Mouse (Mus musculus) brown adipose tissue, adult 24 weeks (tissue): ENCODE results near the gene Dcaf10. TPM values are rescaled to one million over a fixed set of nuclear protein-coding genes. Genes with fewer than 3 reads are reported as not detected.

Source experiments
- H3K27ac ChIP-seq: fragments of 200-500 bp; replicated peaks from 2 replicates; pipeline ENCODE4 v1.5.1; 2012; ENCODE audit warnings: low read depth, mild to moderate bottlenecking, low read length
- H3K4me1 ChIP-seq: fragments of 200-500 bp; 2 replicates; pipeline ENCODE4 v1.6.1; 2012; ENCODE audit warnings: low read length, mixed read lengths; ENCODE audit not compliant: control insufficient read depth, insufficient read depth, insufficient read length
- H3K4me3 ChIP-seq: fragments of 200-500 bp; 2 replicates; pipeline ENCODE4 v1.5.1; 2012; ENCODE audit warnings: low read depth, mild to moderate bottlenecking, low read length, moderate library complexity; ENCODE audit not compliant: insufficient read depth
- polyA plus RNA-seq: library from polyadenylated mRNA; stranded (reverse); fragments of >200 nt; gene quantifications from 2 replicates; pipeline ENCODE4 v1.2.4, GENCODE M21; 2012; ENCODE audit not compliant: missing spikeins, insufficient read depth, insufficient read length

Gene Dcaf10
- polyA plus RNA-seq, 1 experiment: 9.1 TPM

DNA sequence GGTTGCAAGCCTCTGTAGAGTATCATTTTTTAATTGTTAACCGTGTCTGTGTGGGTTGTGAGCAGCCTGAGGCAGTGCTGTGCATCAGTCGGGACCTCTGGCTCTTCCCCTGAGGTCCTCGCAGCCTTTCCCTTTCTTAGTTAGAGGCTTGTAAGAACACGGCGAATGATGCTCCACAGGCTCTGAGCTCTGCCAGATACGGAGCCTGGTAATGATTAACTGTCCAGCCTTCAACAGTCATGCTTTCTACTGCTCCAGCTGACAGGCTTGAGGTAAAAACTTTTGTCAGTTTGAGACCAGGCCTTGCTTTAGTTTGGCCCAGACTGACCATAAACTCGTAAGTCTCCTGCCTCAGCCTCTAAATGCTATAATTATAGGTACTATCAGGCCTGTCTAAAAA lies 63.4 kb downstream of the Dcaf10 start:
- Histone ChIP-seq H3K4me1 (peaks cover 14% of the 10 kb centered on the region), H3K27ac (peak overlapping the region; percentile 1; the same call in 1 of the 2 replicates), H3K4me3 (peak overlapping the region; percentile 14; the same call in 1 of the 2 replicates)

DNA sequence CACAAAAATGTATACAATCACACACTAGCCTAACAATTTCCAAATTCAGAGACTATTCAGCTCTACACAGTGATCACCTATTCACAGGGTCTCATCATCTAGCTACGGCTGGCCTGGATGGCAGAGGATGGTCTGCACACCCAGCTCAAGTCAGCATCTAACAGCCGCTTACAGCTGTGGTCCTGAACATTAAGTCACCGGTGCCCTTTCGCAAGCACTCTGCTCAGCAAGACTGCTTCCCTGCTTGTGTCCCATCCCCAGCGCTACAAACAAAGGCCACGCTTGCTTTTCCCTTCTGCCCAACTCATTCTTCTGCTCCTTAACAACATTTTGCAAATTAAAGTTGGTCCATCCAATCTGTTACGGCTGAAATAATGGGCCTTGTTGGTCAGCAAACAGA lies 64.5 kb downstream of the Dcaf10 start:
- H3K4me1 ChIP-seq: peaks cover 16% of the 10 kb centered on the region
- peak overlapping the region; percentile 83 for H3K27ac ChIP-seq
- peak overlapping the region; percentile 52 for H3K4me3 ChIP-seq

DNA sequence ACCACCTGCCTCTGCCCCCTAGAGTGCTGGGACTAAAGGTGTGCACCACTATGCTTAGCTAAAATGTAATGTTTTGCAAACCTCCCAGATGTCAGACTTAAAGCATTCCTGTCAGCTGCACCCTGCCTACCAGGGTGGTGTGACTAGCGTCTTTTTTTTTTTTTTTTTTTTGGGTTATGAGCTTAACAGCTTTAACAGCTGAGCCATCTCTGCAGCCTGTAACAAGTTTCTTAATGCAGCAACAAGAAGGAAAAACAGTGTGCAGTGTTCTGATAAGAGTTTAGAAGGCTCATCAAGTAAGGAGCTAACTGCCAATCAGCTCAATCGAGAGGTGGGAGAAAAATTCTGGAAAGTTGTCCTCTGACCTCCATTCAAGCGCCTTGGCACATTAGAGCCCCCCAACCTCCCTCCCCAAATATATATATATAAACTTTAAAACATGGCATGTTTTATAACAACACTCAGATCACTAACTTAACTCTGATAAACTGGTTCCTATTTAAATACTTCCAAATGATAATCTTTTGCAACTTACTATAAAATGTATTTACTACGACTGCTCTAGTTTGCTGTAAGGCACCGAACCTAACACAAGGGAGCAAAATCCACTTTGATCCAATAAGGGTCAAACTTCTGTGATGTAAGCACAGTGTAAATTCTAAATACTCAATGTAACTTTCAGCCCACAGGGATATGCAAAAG lies 65.3 kb downstream of the Dcaf10 start:
- peak overlapping the region; percentile 83 for H3K27ac ChIP-seq
- H3K4me1 ChIP-seq: peaks cover 16% of the 10 kb centered on the region
- peak overlapping the region; percentile 52 for H3K4me3 ChIP-seq

DNA sequence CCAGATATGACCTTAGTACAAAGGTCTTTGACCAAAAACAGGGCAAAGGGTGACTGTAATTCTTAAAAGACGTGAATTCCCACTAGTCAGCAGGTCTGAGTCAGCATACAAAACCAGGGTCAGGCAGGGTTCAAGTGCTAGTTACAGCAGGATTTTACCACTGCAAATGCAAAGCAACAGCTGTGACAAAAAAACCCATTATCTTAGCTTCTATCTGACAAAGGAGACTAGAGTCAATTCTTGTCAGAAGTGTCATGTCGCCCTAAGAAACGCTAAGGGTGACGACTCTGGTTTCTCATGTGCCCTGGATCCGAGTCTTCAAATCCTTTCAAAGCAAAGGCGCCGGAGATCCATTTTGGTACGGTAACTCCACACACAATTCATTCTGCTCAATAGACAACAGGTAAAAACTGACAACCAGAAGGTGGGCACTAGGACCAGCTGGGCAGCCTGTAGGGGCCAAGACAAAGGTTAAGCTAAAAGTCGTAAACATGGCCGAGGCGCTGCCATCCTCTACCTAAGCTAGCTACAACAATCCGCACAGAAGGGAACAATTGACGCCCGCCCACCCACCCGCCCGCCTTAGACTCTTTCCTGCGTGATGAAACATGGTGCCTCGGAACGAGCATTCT lies 65.9 kb downstream of the Dcaf10 start:
- H3K27ac ChIP-seq: peak overlapping the region; percentile 99
- peak overlapping the region; percentile 94 for H3K4me3 ChIP-seq
- peaks cover 16% of the 10 kb centered on the region for H3K4me1 ChIP-seq

GRCm38 (mm10) chr4:45408427-45409132 lies 66.7 kb downstream of the Dcaf10 start, which contains the start of gene Slc25a51:
Gene Slc25a51 (minus strand): TSS chr4:45408766.
- peak within 1 kb of the TSS; percentile 99 for H3K27ac ChIP-seq
- H3K4me3 ChIP-seq: peak within 1 kb of the TSS; percentile 94
- peaks cover 18% of the 10 kb centered on the region for H3K4me1 ChIP-seq

GRCm38 (mm10) chr4:45409270-45409669 lies 67.4 kb downstream of the Dcaf10 start:
- Histone ChIP-seq H3K4me3 (peak overlapping the region; percentile 94), H3K4me1 (peaks cover 14% of the 10 kb centered on the region), H3K27ac (peak overlapping the region; percentile 90)

- H3K4me1 ChIP-seq: peaks cover 11% of the 10 kb centered on the region; the same call in 1 of the 2 replicates
- peak overlapping the region; percentile 99 for H3K27ac ChIP-seq
These were observed 69.4 kb downstream of the Dcaf10 start for GRCm38 (mm10) chr4:45411181-45411790.

DNA sequence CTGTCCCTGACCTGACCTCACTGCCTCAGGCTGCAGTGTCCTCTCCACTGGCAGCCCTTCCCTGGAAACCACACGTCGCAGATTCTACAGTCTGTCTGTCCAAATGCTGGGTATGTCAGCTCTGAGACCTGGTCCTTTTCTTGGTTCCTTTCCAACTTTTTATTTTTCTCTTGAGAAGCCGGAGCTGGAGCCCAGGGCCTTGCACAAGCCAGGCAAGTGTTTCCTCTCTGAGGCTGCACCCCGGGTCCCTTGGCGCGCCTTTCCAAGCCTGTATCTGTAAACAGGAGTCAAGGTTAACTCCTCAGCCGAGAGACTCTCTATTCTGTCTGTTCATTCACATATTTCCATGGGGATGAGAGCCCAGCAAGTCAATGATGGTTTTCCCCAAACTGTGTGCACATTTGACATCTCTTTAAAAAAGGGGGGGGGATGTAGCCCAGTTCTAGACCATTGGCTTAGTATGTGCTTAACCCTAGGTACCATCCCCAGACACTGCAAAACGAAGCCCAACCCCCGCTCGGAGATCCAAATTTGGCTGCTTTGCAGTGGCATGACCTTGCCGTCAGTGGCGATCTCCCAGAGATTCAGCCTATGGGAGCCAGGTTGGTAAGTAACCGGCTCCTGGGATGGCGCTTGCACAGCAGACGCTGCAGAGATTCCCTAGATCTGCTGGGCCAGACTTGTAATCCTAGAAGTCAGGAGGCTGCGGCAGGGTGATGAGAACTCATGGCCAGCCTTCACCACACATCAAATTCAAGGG lies 70.7 kb downstream of the Dcaf10 start:
- Histone ChIP-seq H3K4me1 (0 out of 2 replicates have a peak, but pooled peaks cover 8% of the 10 kb centered on the region), H3K27ac (peak overlapping the region; percentile 91), H3K4me3 (no peak overlapping the region)

More at GRCm38 (mm10) chr4:45411181-45411790, 69.4 kb downstream of the Dcaf10 start:
- H3K4me3 ChIP-seq: no peak overlapping the region

DNA sequence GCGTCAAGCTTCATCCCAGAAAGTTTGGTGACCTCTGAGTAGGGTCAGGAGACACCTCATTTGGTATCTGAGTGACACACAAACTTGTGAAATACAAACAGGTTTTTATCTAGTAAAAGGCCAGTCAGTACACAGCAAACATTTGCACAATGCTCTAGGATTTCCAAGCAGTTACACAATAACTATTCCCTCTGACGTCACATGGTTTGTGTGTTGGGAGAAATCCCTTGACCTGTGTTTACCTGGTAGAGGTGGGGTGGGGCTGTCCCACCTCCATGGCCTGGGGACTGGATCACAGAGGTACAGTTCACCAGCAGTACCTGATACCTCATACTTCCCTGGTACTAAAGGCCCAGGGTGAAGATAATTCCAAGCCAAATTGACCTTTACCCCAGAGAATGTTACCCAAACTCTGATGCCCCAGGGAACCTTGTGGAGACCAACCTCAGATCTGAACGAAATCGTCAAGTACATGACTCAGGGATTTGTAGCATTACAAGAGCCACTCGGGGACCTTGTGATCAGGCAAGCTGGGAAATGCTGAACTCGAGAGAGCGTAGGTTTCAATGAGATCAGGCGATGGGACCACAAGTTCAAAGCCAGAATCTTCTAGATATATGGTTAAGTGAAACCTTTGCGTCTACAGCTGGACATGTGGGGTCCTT lies 71.9 kb downstream of the Dcaf10 start:
- no peak overlapping the region for H3K4me3 ChIP-seq
- H3K27ac ChIP-seq: peak overlapping the region; percentile 98

DNA sequence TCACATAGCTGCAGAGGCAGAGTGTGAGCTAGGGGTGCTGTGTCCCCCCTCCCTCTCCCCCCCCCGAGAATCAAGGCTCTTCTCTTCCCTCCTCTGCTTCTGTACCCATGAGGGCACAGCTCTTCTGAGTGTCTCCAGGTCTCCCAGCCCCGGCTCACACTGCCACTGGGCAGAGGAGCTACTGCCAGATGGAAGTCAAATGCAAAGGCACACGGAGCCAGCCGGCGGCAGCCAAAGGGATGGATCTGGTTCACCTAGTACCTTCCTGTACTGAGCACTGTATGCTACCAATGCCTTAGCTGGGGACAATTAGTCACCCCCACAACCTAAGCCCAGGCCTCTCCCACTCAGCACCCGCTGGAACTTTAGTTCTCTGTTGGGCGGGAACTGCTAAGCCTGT lies 74.4 kb downstream of the Dcaf10 start:
- H3K4me1 ChIP-seq: peaks cover 13% of the 10 kb centered on the region; the same call in 1 of the 2 replicates

More for the DNA sequence above, 71.9 kb downstream of the Dcaf10 start:
- H3K4me1 ChIP-seq: 0 out of 2 replicates have a peak, but pooled peaks cover 8% of the 10 kb centered on the region

DNA sequence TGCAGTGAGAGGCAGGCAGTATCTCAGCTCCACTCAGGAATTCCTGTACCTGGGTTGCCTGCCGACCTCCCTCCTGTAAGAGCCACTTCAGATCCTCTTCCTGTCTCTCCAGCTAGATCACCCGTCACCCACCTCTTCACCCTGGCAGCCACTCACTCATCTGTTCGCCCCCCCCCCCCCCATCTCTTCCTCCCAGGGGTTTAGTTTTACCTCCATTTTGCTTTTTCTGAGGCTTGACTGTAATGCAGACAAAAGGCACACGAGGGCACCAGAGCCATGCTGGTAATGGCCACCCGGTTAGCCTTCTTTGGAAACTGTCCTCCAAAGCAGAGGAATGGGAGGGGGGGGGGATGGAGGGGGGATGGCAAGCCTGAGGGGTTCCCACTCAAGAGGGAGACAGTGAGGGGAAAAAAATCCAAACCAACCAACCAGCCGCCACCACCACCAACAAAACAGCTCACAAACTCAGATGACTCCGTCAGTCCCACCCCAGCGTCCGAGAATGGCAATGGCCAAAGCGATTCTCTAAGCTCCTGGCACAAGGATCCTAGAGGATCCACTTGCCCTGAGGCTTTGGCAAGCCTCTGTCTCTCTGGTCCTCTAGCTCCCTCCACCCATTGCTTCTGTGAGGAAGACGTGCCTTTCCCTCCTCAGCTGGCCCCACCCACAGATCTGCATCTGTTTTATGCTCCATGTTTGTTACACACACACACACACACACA lies 76.5 kb downstream of the Dcaf10 start:
- H3K4me3 ChIP-seq: no peak overlapping the region
- H3K4me1 ChIP-seq: peaks cover 8% of the 10 kb centered on the region; the same call in 1 of the 2 replicates
- no peak overlapping the region for H3K27ac ChIP-seq

More for the DNA sequence above, 74.4 kb downstream of the Dcaf10 start:
- Histone ChIP-seq H3K4me3 (no peak overlapping the region), H3K27ac (no peak overlapping the region)

DNA sequence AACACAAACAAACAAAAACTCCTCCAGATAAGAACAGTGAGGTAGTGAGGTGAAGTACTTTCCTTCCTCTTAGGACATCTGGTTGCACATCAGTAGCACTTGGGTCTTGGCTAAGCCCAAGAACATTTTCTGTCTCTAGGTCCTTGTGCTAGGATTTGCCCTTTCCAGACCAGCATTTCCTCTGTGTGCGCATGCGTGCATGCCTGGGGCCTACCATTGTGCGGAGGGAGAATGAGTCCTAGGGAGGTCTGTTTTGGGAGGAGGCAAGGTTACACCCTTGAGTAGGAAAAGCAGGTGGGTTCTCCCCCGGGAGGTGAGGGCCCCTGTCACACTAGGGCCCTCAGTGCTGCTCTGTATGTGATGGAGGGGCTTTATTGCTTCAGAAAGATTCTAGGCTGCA lies 77.2 kb downstream of the Dcaf10 start:
- Histone ChIP-seq H3K4me3 (no peak overlapping the region), H3K27ac (no peak overlapping the region), H3K4me1 (peaks cover 7% of the 10 kb centered on the region)

DNA sequence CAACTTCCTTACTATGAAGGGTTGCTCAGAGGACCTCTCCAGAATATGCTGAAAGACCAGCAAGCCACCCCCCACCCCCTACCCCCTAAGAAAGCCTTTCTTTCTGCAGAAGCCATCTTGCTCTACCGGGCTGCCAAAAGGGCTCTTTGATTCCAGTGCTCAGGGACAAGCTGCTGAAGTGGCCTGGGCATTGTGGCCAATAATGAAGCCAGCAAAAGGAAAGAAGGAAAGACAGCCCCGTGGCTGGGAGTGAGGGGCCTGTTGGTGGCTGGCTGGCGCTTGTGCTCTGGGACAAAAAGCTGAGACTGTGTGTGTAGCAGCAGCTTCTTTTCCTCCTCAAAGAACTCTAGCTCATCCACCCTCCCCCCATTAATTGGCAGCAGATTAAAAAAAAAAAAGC lies 78.8 kb downstream of the Dcaf10 start:
- Histone ChIP-seq H3K4me3 (no peak overlapping the region), H3K4me1 (peaks cover 7% of the 10 kb centered on the region), H3K27ac (0 out of 2 replicates have a peak overlapping the region, but pooled peaks have one; percentile 12)
